Mouse (Mus musculus): Measurements from ENCODE around the gene Pla2g2d. TPM values are rescaled to one million over a fixed set of nuclear protein-coding genes. Genes with fewer than 3 reads are reported as not detected.

Pla2g2d gene
- total and polyA plus RNA-seq, 3 experiments = 0.26 to 2.7 (median 0.55) TPM

DNA sequence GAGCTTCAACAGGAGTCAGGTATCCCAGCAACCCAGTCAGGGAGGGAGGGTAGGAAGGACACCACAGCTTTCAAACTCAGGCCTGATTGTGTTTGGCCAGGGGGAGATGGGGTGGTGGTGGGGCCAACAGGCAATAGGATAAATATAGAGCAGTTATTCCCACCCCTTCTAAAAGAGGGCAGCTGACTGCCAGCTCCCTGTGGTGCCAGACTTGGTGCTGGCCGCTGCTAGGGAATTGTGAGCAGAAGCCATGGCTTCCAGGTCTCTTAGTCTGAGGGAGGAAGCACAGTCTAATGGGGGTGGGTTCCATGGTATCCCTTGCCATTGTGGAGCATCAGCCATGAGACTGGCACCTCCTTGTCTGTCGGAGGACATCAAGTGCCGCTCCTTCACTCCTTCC lies 21.9 kb upstream of the Pla2g2d start:
- H3K9ac ChIP-seq (ENCODE audit: low read depth, low read length) = no peak overlapping the region
- no peaks in the 10 kb centered on the region for H3K79me2 ChIP-seq (replicated peaks; ENCODE audit: control insufficient read depth, insufficient read depth, low read length)
- H3K36me3 ChIP-seq (ENCODE audit: control insufficient read depth, insufficient read depth, low read length) = no peaks in the 10 kb centered on the region
- 85% methylated on average over 3 of the region's 3 CpGs for WGBS
- no peak overlapping the region for H3K4me3 ChIP-seq
- no peak overlapping the region for H3K27ac ChIP-seq
- H3K4me1 ChIP-seq (ENCODE audit: control insufficient read depth, insufficient read depth, low read length) = no peaks in the 10 kb centered on the region
- no peak for DNase-seq
- no peak for TF ChIP-seq POLR2A (IDR thresholded peaks at IDR 0.05; ENCODE audit: insufficient read depth, low read depth, low read length)
- intact Hi-C loops (cut with DNase I) = no loop called here
- H3K27me3 ChIP-seq (ENCODE audit: control insufficient read depth, insufficient read depth, low read length) = no peaks in the 10 kb centered on the region

DNA sequence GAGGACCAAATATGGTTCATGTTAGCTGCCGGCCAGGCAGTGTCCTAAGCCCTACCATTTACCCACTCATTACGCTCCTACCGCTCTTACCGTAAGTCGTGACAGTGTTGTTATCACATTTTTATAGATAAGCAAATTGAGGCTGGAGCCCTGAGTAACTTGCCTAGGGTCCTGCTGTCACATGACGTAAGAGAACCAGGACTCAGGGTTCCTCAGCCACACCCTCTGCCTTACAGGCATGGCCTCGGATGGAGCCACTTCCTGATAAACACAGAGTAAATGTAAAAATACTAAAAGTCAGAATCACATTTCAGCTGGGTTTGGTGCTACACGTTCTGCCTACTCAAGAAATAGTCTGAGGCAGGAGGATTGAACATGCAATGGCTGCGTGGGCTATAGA lies 21.1 kb upstream of the Pla2g2d start:
- H3K9ac ChIP-seq (ENCODE audit: low read depth, low read length) = no peak overlapping the region
- H3K36me3 ChIP-seq (ENCODE audit: control insufficient read depth, insufficient read depth, low read length) = no peaks in the 10 kb centered on the region
- H3K27ac ChIP-seq = no peak overlapping the region
- no peaks in the 10 kb centered on the region for H3K4me1 ChIP-seq (ENCODE audit: control insufficient read depth, insufficient read depth, low read length)
- no peaks in the 10 kb centered on the region for H3K27me3 ChIP-seq (ENCODE audit: control insufficient read depth, insufficient read depth, low read length)
- no peak overlapping the region for H3K4me3 ChIP-seq
- TF ChIP-seq EP300 (IDR thresholded peaks at IDR 0.05; ENCODE audit: insufficient read depth, low read depth, low read length) (no peak), CTCF (IDR thresholded peaks at IDR 0.05) (no peak), POLR2A (IDR thresholded peaks at IDR 0.05; ENCODE audit: insufficient read depth, low read depth, low read length) (no peak)
- H3K79me2 ChIP-seq (replicated peaks; ENCODE audit: control insufficient read depth, insufficient read depth, low read length) = no peaks in the 10 kb centered on the region
- intact Hi-C loops (cut with DNase I) = no loop called here
- WGBS = 58% methylated on average over 9 of the region's 9 CpGs
- no peak for DNase-seq

DNA sequence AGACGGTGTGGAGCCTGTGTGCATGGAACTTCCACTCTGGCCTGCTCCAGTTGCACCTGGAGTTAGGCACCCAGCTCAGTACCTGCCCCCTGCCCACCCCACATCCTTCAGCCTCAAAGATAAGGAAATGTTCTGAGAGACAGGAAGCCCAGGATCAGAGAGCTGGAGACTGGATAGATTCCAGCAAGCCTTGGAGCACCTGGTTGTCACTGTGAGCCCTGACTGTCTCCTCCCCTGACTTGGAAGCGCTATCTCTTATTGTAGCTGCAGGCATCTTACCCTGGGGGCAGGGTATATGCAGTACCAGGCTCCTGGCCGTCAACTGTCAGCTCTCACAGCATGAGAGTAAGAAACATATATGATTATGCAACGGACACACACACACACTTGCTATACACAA lies 20.1 kb upstream of the Pla2g2d start:
- 61% methylated on average over 4 of the region's 4 CpGs for WGBS
- intact Hi-C loops (cut with DNase I) = no loop called here
- Histone ChIP-seq H3K36me3 (ENCODE audit: control insufficient read depth, insufficient read depth, low read length) (no peaks in the 10 kb centered on the region), H3K79me2 (replicated peaks; ENCODE audit: control insufficient read depth, insufficient read depth, low read length) (no peaks in the 10 kb centered on the region), H3K9ac (ENCODE audit: low read depth, low read length) (no peak overlapping the region), H3K27ac (no peak overlapping the region), H3K4me1 (ENCODE audit: control insufficient read depth, insufficient read depth, low read length) (no peaks in the 10 kb centered on the region), H3K4me3 (no peak overlapping the region), H3K27me3 (ENCODE audit: control insufficient read depth, insufficient read depth, low read length) (no peaks in the 10 kb centered on the region)
- no peak for DNase-seq
- TF ChIP-seq CTCF (IDR thresholded peaks at IDR 0.05) = no peak
- no peak for TF ChIP-seq POLR2A (IDR thresholded peaks at IDR 0.05; ENCODE audit: insufficient read depth, low read depth, low read length)
- TF ChIP-seq EP300 (IDR thresholded peaks at IDR 0.05; ENCODE audit: insufficient read depth, low read depth, low read length) = no peak

DNA sequence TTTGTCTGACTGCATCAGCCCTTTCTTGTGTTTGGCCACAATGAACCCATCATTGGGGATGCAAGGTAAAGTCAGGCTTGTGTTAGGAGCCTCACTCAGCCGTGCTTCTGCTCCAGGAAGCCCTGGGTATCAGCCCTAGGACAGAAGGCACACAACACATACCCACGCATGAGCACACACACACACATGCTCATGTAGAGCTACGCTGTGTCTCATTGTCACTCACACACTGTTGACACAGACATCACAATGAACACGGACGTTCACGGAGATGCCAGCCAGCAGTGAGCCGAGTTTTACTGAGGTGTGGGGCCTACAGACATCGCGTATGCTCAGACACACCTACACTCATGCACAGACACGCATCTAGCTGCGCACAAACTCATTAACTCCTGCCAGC lies 19.6 kb upstream of the Pla2g2d start:
- no peaks in the 10 kb centered on the region for H3K79me2 ChIP-seq (replicated peaks; ENCODE audit: control insufficient read depth, insufficient read depth, low read length)
- no peaks in the 10 kb centered on the region for H3K27me3 ChIP-seq (ENCODE audit: control insufficient read depth, insufficient read depth, low read length)
- H3K27ac ChIP-seq = no peak overlapping the region
- H3K9ac ChIP-seq (ENCODE audit: low read depth, low read length) = no peak overlapping the region
- intact Hi-C loops (cut with DNase I) = no loop called here
- no peaks in the 10 kb centered on the region for H3K36me3 ChIP-seq (ENCODE audit: control insufficient read depth, insufficient read depth, low read length)
- no peak overlapping the region for H3K4me3 ChIP-seq
- TF ChIP-seq EP300 (IDR thresholded peaks at IDR 0.05; ENCODE audit: insufficient read depth, low read depth, low read length) (no peak), POLR2A (IDR thresholded peaks at IDR 0.05; ENCODE audit: insufficient read depth, low read depth, low read length) (no peak), CTCF (IDR thresholded peaks at IDR 0.05) (no peak)
- 85% methylated on average over 11 of the region's 11 CpGs for WGBS
- no peaks in the 10 kb centered on the region for H3K4me1 ChIP-seq (ENCODE audit: control insufficient read depth, insufficient read depth, low read length)
- no peak for DNase-seq

DNA sequence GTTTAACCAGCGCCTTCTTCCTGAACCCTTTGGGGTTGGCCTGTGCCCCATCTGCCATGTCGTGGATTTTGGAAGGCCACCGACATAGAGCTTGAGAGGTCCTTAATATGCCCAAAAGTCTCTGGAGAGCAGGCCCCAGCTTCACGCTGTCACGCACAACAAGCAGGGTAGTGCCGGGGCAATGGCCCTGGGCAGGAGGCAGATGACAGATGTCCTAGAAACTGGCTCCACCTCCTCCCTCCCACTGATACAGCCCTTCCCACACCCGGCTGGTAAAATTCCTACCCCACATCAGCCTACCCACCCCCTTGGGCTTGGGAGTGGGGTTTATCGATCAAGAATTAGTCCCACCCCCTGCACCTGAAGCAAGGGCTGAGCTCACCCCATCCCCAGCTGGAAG lies 18.1 kb upstream of the Pla2g2d start, which contains the start of gene Pla2g2f:
Gene Pla2g2f, minus strand, starts transcription at position 211 of the 400 bp plus-strand sequence.
- 85% methylated on average over 8 of the region's 8 CpGs for WGBS
- no peak for DNase-seq
- no peaks in the 10 kb centered on the region for H3K36me3 ChIP-seq (ENCODE audit: control insufficient read depth, insufficient read depth, low read length)
- H3K9ac ChIP-seq (ENCODE audit: low read depth, low read length) = no peak within 1 kb of the TSS
- H3K4me1 ChIP-seq (ENCODE audit: control insufficient read depth, insufficient read depth, low read length) = no peaks in the 10 kb centered on the region
- H3K27me3 ChIP-seq (ENCODE audit: control insufficient read depth, insufficient read depth, low read length) = no peaks in the 10 kb centered on the region
- H3K4me3 ChIP-seq = no peak within 1 kb of the TSS
- no peak within 1 kb of the TSS for H3K27ac ChIP-seq
- TF ChIP-seq CTCF (IDR thresholded peaks at IDR 0.05) (no peak), POLR2A (IDR thresholded peaks at IDR 0.05; ENCODE audit: insufficient read depth, low read depth, low read length) (no peak), EP300 (IDR thresholded peaks at IDR 0.05; ENCODE audit: insufficient read depth, low read depth, low read length) (no peak)
- no peaks in the 10 kb centered on the region for H3K79me2 ChIP-seq (replicated peaks; ENCODE audit: control insufficient read depth, insufficient read depth, low read length)
- intact Hi-C loops (cut with DNase I) = no loop called here

DNA sequence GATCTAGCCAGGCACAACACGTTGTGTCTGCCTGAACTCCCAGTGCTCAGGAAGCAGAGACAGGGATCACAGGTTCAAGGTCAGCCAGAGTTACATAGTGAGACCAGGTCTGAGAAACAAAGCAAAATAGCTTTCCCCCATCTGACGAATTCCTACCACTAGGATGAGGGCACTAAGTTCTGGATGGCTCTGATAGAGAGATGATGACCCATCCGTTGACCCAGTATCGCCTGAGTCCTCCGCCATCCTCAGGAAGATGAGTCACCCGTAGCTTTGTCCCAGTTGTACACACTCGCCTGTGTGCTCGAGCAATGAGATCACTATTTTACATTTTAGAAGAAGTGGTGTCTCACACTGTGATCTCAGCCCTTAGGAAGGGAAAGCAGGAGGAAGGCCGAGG lies 13.3 kb upstream of the Pla2g2d start:
- Histone ChIP-seq H3K79me2 (replicated peaks; ENCODE audit: control insufficient read depth, insufficient read depth, low read length) (no peaks in the 10 kb centered on the region), H3K4me1 (ENCODE audit: control insufficient read depth, insufficient read depth, low read length) (no peaks in the 10 kb centered on the region), H3K4me3 (no peak overlapping the region), H3K27ac (no peak overlapping the region), H3K9ac (ENCODE audit: low read depth, low read length) (no peak overlapping the region), H3K27me3 (ENCODE audit: control insufficient read depth, insufficient read depth, low read length) (no peaks in the 10 kb centered on the region), H3K36me3 (ENCODE audit: control insufficient read depth, insufficient read depth, low read length) (no peaks in the 10 kb centered on the region)
- no peak for TF ChIP-seq EP300 (IDR thresholded peaks at IDR 0.05; ENCODE audit: insufficient read depth, low read depth, low read length)
- no peak for TF ChIP-seq CTCF (IDR thresholded peaks at IDR 0.05)
- no peak for TF ChIP-seq POLR2A (IDR thresholded peaks at IDR 0.05; ENCODE audit: insufficient read depth, low read depth, low read length)
- DNase-seq = no peak
- intact Hi-C loops (cut with DNase I) = no loop called here
- WGBS = 36% methylated on average over 9 of the region's 9 CpGs

Measured in heart, adult 2 months (tissue).